Mouse (Mus musculus) MEL (cell line): ENCODE data around the gene Ino80. TPM values are rescaled to one million over a fixed set of nuclear protein-coding genes. Genes with fewer than 3 reads are reported as not detected.

Experiments used
- DNase-seq: peaks from one replicate; pipeline ENCODE4 v3.0.0; 2011; ENCODE audit warnings: low read depth, low spot score
- H3K27ac ChIP-seq: 2 replicates; pipeline ENCODE4 v1.5.1; 2012; ENCODE audit warnings: low read depth, mild to moderate bottlenecking, control low read depth, low read length, moderate library complexity; ENCODE audit not compliant: control insufficient read depth
- H3K27me3 ChIP-seq, 2 experiments: fragments of 150-350 bp in 1 of 2; sonication (generic) in 1 of 2; 2 replicates each; pipeline ENCODE4 v1.6.1; 2012; ENCODE audit warnings: low read length in 2 of 2, mild to moderate bottlenecking in 2 of 2, improper control_type of control experiment in 1 of 2, moderate library complexity in 1 of 2; ENCODE audit not compliant: insufficient read depth in 2 of 2, control insufficient read depth in 1 of 2
- H3K36me3 ChIP-seq, 2 experiments: 2 replicates each; pipeline ENCODE4 v1.6.1; 2012 to 2014; ENCODE audit warnings: low read length in 2 of 2, improper control_type of control experiment in 1 of 2, inconsistent platforms in 1 of 2, mild to moderate bottlenecking in 1 of 2; ENCODE audit not compliant: insufficient read depth in 2 of 2, control insufficient read depth in 1 of 2
- H3K4me1 ChIP-seq, 2 experiments: fragments of 150-350 bp in 1 of 2; sonication (generic) in 1 of 2; 2 replicates each; pipeline ENCODE4 v1.6.1; 2012; ENCODE audit warnings: low read length in 2 of 2, improper control_type of control experiment in 1 of 2, mild to moderate bottlenecking in 1 of 2; ENCODE audit not compliant: insufficient read depth in 2 of 2, control insufficient read depth in 1 of 2
- H3K4me3 ChIP-seq, 2 experiments: fragments of 150-350 bp in 1 of 2; sonication (generic) in 1 of 2; 2 replicates each; pipeline ENCODE4 v1.5.1; 2012; ENCODE audit warnings: low read depth in 2 of 2, low read length in 2 of 2, mild to moderate bottlenecking in 2 of 2, moderate library complexity in 2 of 2, control low read depth in 1 of 2, improper control_type of control experiment in 1 of 2; ENCODE audit not compliant: control insufficient read depth in 1 of 2, insufficient read depth in 1 of 2
- H3K79me2 ChIP-seq: 2 replicates; pipeline ENCODE4 v1.6.1; 2012; ENCODE audit warnings: mild to moderate bottlenecking, low read length, moderate library complexity; ENCODE audit not compliant: control insufficient read depth, poor library complexity, insufficient read depth
- H3K9ac ChIP-seq: 2 replicates; pipeline ENCODE4 v1.6.1; 2012; ENCODE audit warnings: low read depth, mild to moderate bottlenecking, control low read depth, low read length, moderate library complexity; ENCODE audit not compliant: control insufficient read depth, poor library complexity, severe bottlenecking
- H3K9me3 ChIP-seq: fragments of 150-350 bp; sonication (generic); replicated peaks from 2 replicates; pipeline ENCODE4 v1.6.1; 2012; ENCODE audit warnings: mild to moderate bottlenecking, low read length, improper control_type of control experiment, moderate library complexity; ENCODE audit not compliant: insufficient read depth
- BHLHE40 ChIP-seq: IDR thresholded peaks from 2 replicates; pipeline ENCODE4 v1.6.1; 2012; ENCODE audit warnings: low read depth, mild to moderate bottlenecking, inconsistent platforms, low read length, improper control_type of control experiment, borderline replicate concordance
- CHD1 ChIP-seq: IDR thresholded peaks from 2 replicates; pipeline ENCODE4 v1.6.1; 2012; ENCODE audit warnings: low read depth, mild to moderate bottlenecking, inconsistent platforms, low read length, improper control_type of control experiment
- CHD2 ChIP-seq: IDR thresholded peaks from 2 replicates; pipeline ENCODE4 v1.6.1; 2011; ENCODE audit warnings: low read length, improper control_type of control experiment
- E2F4 ChIP-seq: IDR thresholded peaks from 2 replicates; pipeline ENCODE4 v1.6.1; 2011; ENCODE audit warnings: low read depth, low read length, improper control_type of control experiment, borderline replicate concordance
- EP300 ChIP-seq, 2 experiments: IDR thresholded peaks; 2 replicates each; pipeline ENCODE4 v1.6.1; 2011; ENCODE audit warnings: improper control_type of control experiment in 2 of 2, low read length in 2 of 2, low read depth in 1 of 2, mild to moderate bottlenecking in 1 of 2
- GATA1 ChIP-seq: IDR thresholded peaks from 2 replicates; pipeline ENCODE4 v1.6.1; 2011; ENCODE audit warnings: low read depth, low read length, improper control_type of control experiment
- HCFC1 ChIP-seq: IDR thresholded peaks from 2 replicates; pipeline ENCODE4 v1.6.1; 2012; ENCODE audit warnings: low read depth, mild to moderate bottlenecking, inconsistent platforms, low read length, improper control_type of control experiment, moderate library complexity
- MAX ChIP-seq: IDR thresholded peaks from 2 replicates; pipeline ENCODE4 v1.6.1; 2011; ENCODE audit warnings: low read length, improper control_type of control experiment
- MAZ ChIP-seq: IDR thresholded peaks from 2 replicates; pipeline ENCODE4 v1.6.1; 2012; ENCODE audit warnings: low read depth, mild to moderate bottlenecking, inconsistent platforms, low read length, improper control_type of control experiment
- MYB ChIP-seq: IDR thresholded peaks from 2 replicates; pipeline ENCODE4 v1.6.1; 2011; ENCODE audit warnings: mild to moderate bottlenecking, low read depth, low read length, improper control_type of control experiment
- NELFE ChIP-seq: IDR thresholded peaks from 2 replicates; pipeline ENCODE4 v1.6.1; 2011; ENCODE audit warnings: low read depth, low read length, improper control_type of control experiment
- POLR2A ChIP-seq, 2 experiments: IDR thresholded peaks; 2 replicates each; pipeline ENCODE4 v1.6.1; 2011 to 2012; ENCODE audit warnings: low read length in 2 of 2, mild to moderate bottlenecking in 2 of 2, control low read depth in 1 of 2, improper control_type of control experiment in 1 of 2, low read depth in 1 of 2, moderate library complexity in 1 of 2; ENCODE audit not compliant: control insufficient read depth in 1 of 2, insufficient read depth in 1 of 2, poor library complexity in 1 of 2
- POLR2AphosphoS2 ChIP-seq: IDR thresholded peaks from 2 replicates; pipeline ENCODE4 v1.6.1; 2011; ENCODE audit warnings: low read length, improper control_type of control experiment
- SIN3A ChIP-seq: IDR thresholded peaks from 2 replicates; pipeline ENCODE4 v1.6.1; 2012; ENCODE audit warnings: low read length, improper control_type of control experiment, inconsistent platforms
- UBTF ChIP-seq: IDR thresholded peaks from 2 replicates; pipeline ENCODE4 v1.6.1; 2012; ENCODE audit warnings: low read depth, mild to moderate bottlenecking, inconsistent platforms, low read length, improper control_type of control experiment, moderate library complexity, borderline replicate concordance; ENCODE audit not compliant: insufficient read depth
- USF1 ChIP-seq: IDR thresholded peaks from 2 replicates; pipeline ENCODE4 v1.6.1; 2014; ENCODE audit warnings: low read depth, mild to moderate bottlenecking, inconsistent platforms, low read length, improper control_type of control experiment, moderate library complexity
- ZC3H11A ChIP-seq: IDR thresholded peaks from 2 replicates; pipeline ENCODE4 v1.6.1; 2012; ENCODE audit warnings: low read depth, mild to moderate bottlenecking, inconsistent platforms, low read length, improper control_type of control experiment
- ZKSCAN1 ChIP-seq: IDR thresholded peaks from 2 replicates; pipeline ENCODE4 v1.6.1; 2012; ENCODE audit warnings: low read depth, mild to moderate bottlenecking, inconsistent platforms, low read length, improper control_type of control experiment, moderate library complexity
- ZMIZ1 ChIP-seq: IDR thresholded peaks from 2 replicates; pipeline ENCODE4 v1.6.1; 2012; ENCODE audit warnings: low read depth, mild to moderate bottlenecking, inconsistent platforms, low read length, improper control_type of control experiment, moderate library complexity
- ZNF384 ChIP-seq: IDR thresholded peaks from 2 replicates; pipeline ENCODE4 v1.6.1; 2012; ENCODE audit warnings: low read depth, mild to moderate bottlenecking, inconsistent platforms, low read length, improper control_type of control experiment
- polyA plus RNA-seq, 2 experiments: library from polyadenylated mRNA; stranded (reverse) in 1 of 2; unstranded in 1 of 2; fragments of >175 nt in 1 of 2; fragments of >200 nt in 1 of 2; gene quantifications; 2 replicates each; pipeline versions ENCODE4 v1.2.1 to v1.2.4; 2012; ENCODE audit warnings: low replicate concordance in 2 of 2, low read depth in 1 of 2; ENCODE audit not compliant: insufficient read length in 2 of 2, insufficient read depth in 1 of 2, missing spikeins in 1 of 2
- total RNA-seq: library from RNA; depleted of rRNA; stranded (reverse); fragments of 300-350 nt; gene quantifications from 2 replicates; pipeline ENCODE4 v1.2.3, GENCODE M21; 2012

Gene Ino80
- total and polyA plus RNA-seq, 3 experiments: 13.9 to 37.9 (median 23.1) TPM

- Histone ChIP-seq H3K9ac (no peak overlapping the region), H3K79me2 (no peaks in the 10 kb centered on the region), H3K4me3 (no peak overlapping the region), H3K27me3 (no peaks in the 10 kb centered on the region), H3K9me3 (no peaks in the 10 kb centered on the region), H3K36me3 (peaks cover 0 to 10% of the 10 kb centered on the region in 2 experiments; a peak in 2 of 4 replicates), H3K27ac (no peak overlapping the region), H3K4me1 (no peaks in the 10 kb centered on the region)
- TF ChIP-seq HCFC1: no peak
- no peak for TF ChIP-seq POLR2AphosphoS2
- TF ChIP-seq MAX: no peak
- TF ChIP-seq MYB: no peak
- TF ChIP-seq ZNF384: no peak
- no peak for TF ChIP-seq CHD2
- TF ChIP-seq UBTF: no peak
- no peak for DNase-seq
These were observed 87.5 kb downstream of the Ino80 start for GRCm38 (mm10) chr2:119389992-119390391.

DNA sequence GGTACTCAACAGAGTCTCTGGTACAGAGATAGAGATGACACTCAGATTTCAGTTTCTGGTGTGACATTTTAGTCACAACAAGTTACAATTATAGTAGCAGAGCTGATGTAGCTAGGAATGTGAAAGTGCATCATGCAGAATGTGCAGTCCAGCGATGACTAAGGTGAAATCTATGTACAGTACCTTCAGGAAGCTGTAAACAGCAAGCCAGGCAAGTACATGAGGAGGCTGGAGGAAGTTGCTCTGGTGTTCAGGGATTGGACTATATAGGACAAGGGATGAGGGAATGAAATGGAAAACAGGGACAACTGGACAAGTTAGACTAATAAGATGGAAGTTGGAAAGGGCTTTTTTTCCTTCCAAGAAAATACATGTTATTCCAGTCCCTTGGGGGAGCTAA is 89.2 kb downstream of the Ino80 start:
- no peak overlapping the region for H3K9ac ChIP-seq
- H3K9me3 ChIP-seq: no peaks in the 10 kb centered on the region
- H3K4me3 ChIP-seq: no peak overlapping the region
- no peak overlapping the region for H3K27ac ChIP-seq
- H3K4me1 ChIP-seq: no peaks in the 10 kb centered on the region
- no peak for DNase-seq
- H3K79me2 ChIP-seq: no peaks in the 10 kb centered on the region
- TF ChIP-seq GATA1 (no peak), NELFE (no peak), SIN3A (no peak), ZMIZ1 (no peak), HCFC1 (no peak), ZKSCAN1 (no peak), POLR2A (IDR thresholded peaks at IDR 0.05; ENCODE audit: control insufficient read depth in 1 of 2, insufficient read depth in 1 of 2, low read depth in 1 of 2, low read length in 2 of 2, poor library complexity in 1 of 2) (no peak), MAZ (no peak), E2F4 (no peak), MYB (no peak), BHLHE40 (no peak), EP300 (IDR thresholded peaks at IDR 0.05; ENCODE audit: low read depth in 1 of 2, low read length in 2 of 2) (no peak), CHD1 (no peak), USF1 (no peak), ZC3H11A (no peak)
- TF ChIP-seq, all 39 proteins: peak for 0
- Histone ChIP-seq H3K27me3 (no peaks in the 10 kb centered on the region), H3K36me3 (peaks cover 0 to 8% of the 10 kb centered on the region in 2 experiments; a peak in 2 of 4 replicates)
